Mouse (Mus musculus): Measurements from ENCODE around the gene H2afy. TPM values are rescaled to one million over a fixed set of nuclear protein-coding genes. Genes with fewer than 3 reads are reported as not detected.

The H2afy gene
- polyA plus RNA-seq, 1 experiment from 2014 or later: 497 TPM

Other genes with a start within 250 kb of the H2afy start
- gene Tifab, start 42.5 kb upstream of the H2afy start, polyA plus RNA-seq (2016; fragmentation: Nextera tagmentation; extraction: Ambion mirVana): 1.3 and 1.5 TPM in 2 replicates
- 11.2 and 15.5 TPM in 2 replicates for gene Neurog1, start 115.8 kb upstream of the H2afy start, polyA plus RNA-seq (2016; fragmentation: Nextera tagmentation; extraction: Ambion mirVana)
- gene Cxcl14, start 160.2 kb upstream of the H2afy start, polyA plus RNA-seq (2016; fragmentation: Nextera tagmentation; extraction: Ambion mirVana): 23.8 and 40.2 TPM in 2 replicates

All from embryonic facial prominence, embryonic 10.5 days (tissue).